Mouse (Mus musculus): ENCODE measurements around the gene Pold2. TPM values are rescaled to one million over a fixed set of nuclear protein-coding genes. Genes with fewer than 3 reads are reported as not detected.

Gene Pold2
- total and polyA plus RNA-seq, 3 experiments = 38.1 to 223 (median 51.8) TPM

Other genes with a start within 250 kb of the Pold2 start
- 100 to 1,000 TPM; 137 to 178 TPM for gene Mrps24, start 162.6 kb downstream of the Pold2 start, total RNA-seq (2021)
- gene Mrps24, start 162.6 kb downstream of the Pold2 start, polyA plus RNA-seq (2012; rRNA removed) = 740 and 796 TPM in 2 replicates
- 10 to 100 TPM; 63.8 to 65.2 TPM for gene Urgcp, start 115.9 kb downstream of the Pold2 start, total RNA-seq (2021)
- 30.6 and 34.0 TPM in 2 replicates for gene Urgcp, start 115.9 kb downstream of the Pold2 start, polyA plus RNA-seq (2012; rRNA removed)
- 10 to 100 TPM; 66.6 to 79.3 TPM for gene Dbnl, start 89.8 kb downstream of the Pold2 start, total RNA-seq (2021)
- 45.7 and 58.2 TPM in 2 replicates for gene Dbnl, start 89.8 kb downstream of the Pold2 start, polyA plus RNA-seq (2012; rRNA removed)
- gene Pgam2, start 74.6 kb downstream of the Pold2 start, total RNA-seq (2021) = not detected
- not detected in 2 replicates for gene Pgam2, start 74.6 kb downstream of the Pold2 start, polyA plus RNA-seq (2012; rRNA removed)
- 1 to 10 TPM; 5.6 to 7.6 TPM for gene Polm, start 40.3 kb downstream of the Pold2 start, total RNA-seq (2021)
- 28.5 and 28.7 TPM in 2 replicates for gene Polm, start 40.3 kb downstream of the Pold2 start, polyA plus RNA-seq (2012; rRNA removed)
- gene Aebp1, start 16.3 kb downstream of the Pold2 start, total RNA-seq (2021) = 100 to 1,000 TPM; 390 to 452 TPM
- 526 and 692 TPM in 2 replicates for gene Aebp1, start 16.3 kb downstream of the Pold2 start, polyA plus RNA-seq (2012; rRNA removed)
- gene Myl7, start 20.5 kb upstream of the Pold2 start, total RNA-seq (2021) = not detected
- gene Myl7, start 20.5 kb upstream of the Pold2 start, polyA plus RNA-seq (2012; rRNA removed) = 0.47 TPM in 1 of 2 replicates, not detected in the other
- 1 to 10 TPM; 2.5 to 3.7 TPM for gene Gck, start 71.8 kb upstream of the Pold2 start, total RNA-seq (2021)
- gene Gck, start 71.8 kb upstream of the Pold2 start, polyA plus RNA-seq (2012; rRNA removed) = 1.2 and 2.2 TPM in 2 replicates
- gene Ykt6, start 77.4 kb upstream of the Pold2 start, total RNA-seq (2021) = 10 to 100 TPM; 70.9 to 73.8 TPM
- gene Ykt6, start 77.4 kb upstream of the Pold2 start, polyA plus RNA-seq (2012; rRNA removed) = 34.0 and 39.4 TPM in 2 replicates
- 10 to 100 TPM; 11.1 to 16.2 TPM for gene Camk2b, start 188.1 kb upstream of the Pold2 start, total RNA-seq (2021)
- gene Camk2b, start 188.1 kb upstream of the Pold2 start, polyA plus RNA-seq (2012; rRNA removed) = 10.2 and 12.0 TPM in 2 replicates